Comparison of ENCODE assay signal across 9 mouse cellular contexts in genomic region chr12:8099114-8099513, GRCm38 (mm10).
DNase-seq lines count a peak whose midpoint lies in the region.
"Had no signal": no experiment of that assay in that cellular context is flagged by ENCODE, and none has a peak within 500 bp of the region (broad histone marks: within the 10 kb centered on the region; RNA-seq: fewer than 3 reads in every experiment).

No protein-coding gene starts in this region.

- peak; percentile 16 for DNase-seq in MN1 (ENCODE audit: low spot score)
- DNase-seq in c-Kit-positive CD71-positive TER-119-positive erythroid progenitor cells, embryonic 14.5 days (ENCODE audit: low spot score) = peak; percentile 2
- DNase-seq in heart, postnatal 10 days = peak; percentile 47 to 58
- DNase-seq in lung, postnatal 36 days = peak; percentile 32
- DNase-seq in right cerebral cortex, postnatal 25 days = no peak
- DNase-seq in cerebellum, postnatal 4 days (ENCODE audit: low spot score in 2 of 2) = no peak
- no peak for DNase-seq in cerebellum, adult 11 months
- DNase-seq: cerebellum, adult 2 months; thymus, adult 18-20 months had no signal

- intact Hi-C loops in heart, postnatal 10 days (cut with DNase I) = no loop called here

Comparison
In these comparisons a context has a peak if more than half of its experiments do, and no peak if none do; other contexts are left out.
1. DNase-seq: peak in MN1 (single experiment), c-Kit-positive CD71-positive TER-119-positive erythroid progenitor cells, embryonic 14.5 days (single experiment), heart, postnatal 10 days (2 of 2) and lung, postnatal 36 days (single experiment); none in right cerebral cortex, postnatal 25 days (single experiment), cerebellum, postnatal 4 days (0 of 2) and cerebellum, adult 11 months (single experiment).